Mouse (Mus musculus) c-Kit-positive CD71-positive TER-119-negative erythroid progenitor cells, embryonic 14.5 days (primary cell): ENCODE results near the gene Rpl13.

ENCODE experiments used
- DNase-seq: peaks from one replicate; pipeline ENCODE4 v3.0.0-alpha.2; 2013; ENCODE audit warnings: low read depth

The Rpl13 gene

GRCm38 (mm10) chr8:123108010-123108409 lies 5.9 kb downstream of the Rpl13 start:
- DNase-seq: no peak

- DNase-seq: no peak
These were observed 6.8 kb downstream of the Rpl13 start for GRCm38 (mm10) chr8:123108953-123109352.

- no peak for DNase-seq
These were observed 8.5 kb downstream of the Rpl13 start for GRCm38 (mm10) chr8:123110649-123111048.

GRCm38 (mm10) chr8:123112892-123113291 lies 10.7 kb downstream of the Rpl13 start:
- no peak for DNase-seq

- DNase-seq: no peak
These were observed 11.8 kb downstream of the Rpl13 start for GRCm38 (mm10) chr8:123113908-123114469.

GRCm38 (mm10) chr8:123114644-123115043 lies 12.5 kb downstream of the Rpl13 start:
- no peak for DNase-seq

- DNase-seq: no peak
These were observed 15.1 kb downstream of the Rpl13 start, which contains the start of gene Cpne7 for GRCm38 (mm10) chr8:123117127-123117731. Gene Cpne7, plus strand, starts transcription at chr8:123117374.

- DNase-seq: no peak
These were observed 15.6 kb downstream of the Rpl13 start for GRCm38 (mm10) chr8:123117744-123118143.

- DNase-seq: no peak
These were observed 19.9 kb downstream of the Rpl13 start for GRCm38 (mm10) chr8:123122059-123122458.

- DNase-seq: no peak
These were observed 20.5 kb downstream of the Rpl13 start for GRCm38 (mm10) chr8:123122670-123123069.

- no peak for DNase-seq
These were observed 24.2 kb downstream of the Rpl13 start for GRCm38 (mm10) chr8:123126193-123126816.

- no peak for DNase-seq
These were observed 28.9 kb downstream of the Rpl13 start for GRCm38 (mm10) chr8:123131041-123131440.

- DNase-seq: no peak
These were observed 30.8 kb downstream of the Rpl13 start for GRCm38 (mm10) chr8:123132953-123133352.

- DNase-seq: no peak
These were observed 32.1 kb downstream of the Rpl13 start for GRCm38 (mm10) chr8:123134149-123134713.

- DNase-seq: no peak
These were observed 33.3 kb downstream of the Rpl13 start for GRCm38 (mm10) chr8:123135406-123135805.

GRCm38 (mm10) chr8:123135806-123136205 lies 33.7 kb downstream of the Rpl13 start:
- no peak for DNase-seq

- no peak for DNase-seq
These were observed 34.1 kb downstream of the Rpl13 start for GRCm38 (mm10) chr8:123136287-123136686.

- DNase-seq: no peak
These were observed 35.5 kb downstream of the Rpl13 start for GRCm38 (mm10) chr8:123137645-123138077.

- DNase-seq: no peak
These were observed 36.6 kb downstream of the Rpl13 start for GRCm38 (mm10) chr8:123138741-123139140.

- DNase-seq: no peak
These were observed 39.8 kb downstream of the Rpl13 start for GRCm38 (mm10) chr8:123141741-123142462.

- peak; percentile 45 for DNase-seq
These were observed 43.1 kb downstream of the Rpl13 start for GRCm38 (mm10) chr8:123145279-123145678.

- no peak for DNase-seq
These were observed 44.2 kb downstream of the Rpl13 start for GRCm38 (mm10) chr8:123146390-123146789.
